Comparison of ENCODE assay signal across 8 mouse cellular contexts in genomic region chr17:47140969-47141842, GRCm38 (mm10).
DNase-seq lines count a peak whose midpoint lies in the region; ATAC-seq and TF ChIP-seq lines count a peak whose summit lies in the region.

No protein-coding gene starts in this region.

- DNase-seq in ES-E14 (ENCODE audit: low read depth, low spot score) = peak; percentile 48
- peak; percentile 91 for DNase-seq in brain, adult 2 months (ENCODE audit: low read depth, low spot score)
- peak; percentile 66 for DNase-seq in heart, postnatal 4 days
- peak; percentile 77 for DNase-seq in layer of hippocampus, adult 9-11 months
- DNase-seq in lung, postnatal 0 days (ENCODE audit: low spot score) = peak; percentile 86
- DNase-seq in ovary, postnatal 14 days (ENCODE audit: low spot score) = peak; percentile 49
- peak; percentile 45 to 59 for DNase-seq in urinary bladder, postnatal 36 days (ENCODE audit: low spot score in 2 of 2)

- H3K36me3 ChIP-seq in ES-E14 (ENCODE audit: control insufficient read depth, insufficient read depth, low read length, poor library complexity, severe bottlenecking) = no peaks in the 10 kb centered on the region
- no peaks in the 10 kb centered on the region for H3K36me3 ChIP-seq in forebrain, embryonic 16.5 days (ENCODE audit: control insufficient read depth, insufficient read depth)
- H3K36me3 ChIP-seq in lung, postnatal 0 days (ENCODE audit: insufficient read depth, low read length) = no peaks in the 10 kb centered on the region

- H3K4me3 ChIP-seq in ES-E14 (ENCODE audit: insufficient read depth in 1 of 2, low read depth in 1 of 2, low read length in 2 of 2, poor library complexity in 1 of 2, severe bottlenecking in 1 of 2) = peak overlapping the region; percentile 79 to 87
- peak overlapping the region; percentile 65 for H3K4me3 ChIP-seq in forebrain, embryonic 16.5 days (replicated peaks; ENCODE audit: low read length)
- H3K4me3 ChIP-seq in lung, postnatal 0 days (ENCODE audit: low read depth, low read length) = peak overlapping the region; percentile 62

- no peak for TF ChIP-seq EP300 in lung, postnatal 0 days (IDR thresholded peaks at IDR 0.05)

- WGBS in forebrain, embryonic 16.5 days = 1% methylated on average over 34 of the region's 35 CpGs
- 1% methylated on average over 31 of the region's 35 CpGs for WGBS in lung, postnatal 0 days

- H3K27ac ChIP-seq in ES-E14 (ENCODE audit: insufficient read depth, low read depth, low read length, poor library complexity, severe bottlenecking) = peak overlapping the region; percentile 88
- H3K27ac ChIP-seq in forebrain, embryonic 16.5 days (ENCODE audit: low read length) = peak overlapping the region; percentile 98
- H3K27ac ChIP-seq in lung, postnatal 0 days (ENCODE audit: low read length) = peak overlapping the region; percentile 87

- H3K4me2 ChIP-seq in forebrain, embryonic 16.5 days (ENCODE audit: low read length) = peak overlapping the region; percentile 56
- peak overlapping the region; percentile 94 for H3K4me2 ChIP-seq in lung, postnatal 0 days (replicated peaks; ENCODE audit: low read depth, low read length)

- no peak for TF ChIP-seq CTCF in lung, postnatal 0 days (IDR thresholded peaks at IDR 0.05)

- H3K27me3 ChIP-seq in forebrain, embryonic 16.5 days (replicated peaks; ENCODE audit: control insufficient read depth, insufficient read depth, low read length) = no peaks in the 10 kb centered on the region
- H3K27me3 ChIP-seq in lung, postnatal 0 days (replicated peaks; ENCODE audit: insufficient read depth, low read length) = no peaks in the 10 kb centered on the region

- peaks cover 5 to 27% of the 10 kb centered on the region in 2 experiments for H3K4me1 ChIP-seq in ES-E14 (ENCODE audit: control insufficient read depth in 2 of 2, insufficient read depth in 2 of 2, low read length in 2 of 2, poor library complexity in 1 of 2)
- H3K4me1 ChIP-seq in forebrain, embryonic 16.5 days (replicated peaks; ENCODE audit: control insufficient read depth, insufficient read depth, low read length) = peaks cover 44% of the 10 kb centered on the region
- H3K4me1 ChIP-seq in lung, postnatal 0 days (ENCODE audit: insufficient read depth, low read depth, low read length) = peaks cover 13% of the 10 kb centered on the region; the same call in 1 of the 2 replicates

- ATAC-seq in forebrain, embryonic 16.5 days = peak; percentile 54
- ATAC-seq in lung, postnatal 0 days = peak; percentile 45

- peak overlapping the region; percentile 69 for H3K9ac ChIP-seq in ES-E14 (ENCODE audit: insufficient read depth, low read depth, low read length, poor library complexity, severe bottlenecking)
- peak overlapping the region; percentile 83 for H3K9ac ChIP-seq in forebrain, embryonic 16.5 days (replicated peaks; ENCODE audit: low read depth, low read length)
- H3K9ac ChIP-seq in lung, postnatal 0 days (replicated peaks; ENCODE audit: low read depth) = peak overlapping the region; percentile 40

- no peaks in the 10 kb centered on the region for H3K9me3 ChIP-seq in ES-E14 (ENCODE audit: control insufficient read depth, insufficient read depth, low read depth, low read length)
- H3K9me3 ChIP-seq in forebrain, embryonic 16.5 days (ENCODE audit: control insufficient read depth, low read length) = no peaks in the 10 kb centered on the region
- no peaks in the 10 kb centered on the region for H3K9me3 ChIP-seq in lung, postnatal 0 days (ENCODE audit: low read length)

- in situ Hi-C loops in ES-E14 (cut with MboI; ENCODE audit: low sequenced_read_pairs in 2 of 2, unreplicated experiment in 2 of 2) = no loop called here

TF ChIP-seq in ES-E14, 5 proteins besides CTCF, POLR2A, EP300 and RAD21:
- TF ChIP-seq ZC3H11A (IDR thresholded peaks at IDR 0.05; ENCODE audit: borderline replicate concordance, low read depth, low read length) = no peak
TF ChIP-seq in ES-E14: peak in this region for 0.

Comparison
In these comparisons a context has a peak if more than half of its experiments do, and no peak if none do; other contexts are left out.
1. Peak in every context shown above with its lines: DNase-seq, ATAC-seq, H3K4me3 ChIP-seq and H3K27ac ChIP-seq.